Mouse (Mus musculus): ENCODE data around the gene Akap11.

DNA sequence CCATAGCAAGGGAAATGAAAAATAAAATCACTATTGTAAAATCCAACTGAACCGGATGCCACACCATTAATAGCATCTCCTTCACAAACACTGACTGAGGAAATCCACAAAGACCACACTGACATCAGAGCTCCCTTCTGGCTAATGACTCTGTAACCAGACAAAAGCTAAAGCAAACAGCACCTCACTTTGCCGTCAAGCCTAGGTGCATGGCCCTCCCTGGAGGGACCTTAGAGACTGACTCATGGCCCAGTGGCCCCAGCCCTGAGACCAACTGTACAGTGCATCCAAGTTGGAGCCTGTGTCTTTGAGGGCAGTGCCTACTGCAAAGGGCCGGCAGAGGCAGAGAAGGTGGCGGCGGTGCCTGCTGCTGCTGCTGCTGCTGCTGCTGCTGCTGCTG, 77.5 kb downstream of the Akap11 start:
- TF ChIP-seq CTCF (IDR thresholded peaks at IDR 0.05; ENCODE audit: low read depth) (no peak), EP300 (IDR thresholded peaks at IDR 0.05; ENCODE audit: low read depth) (no peak)
